Mouse (Mus musculus): ENCODE data around the gene Rnh1.

Rnh1 gene

DNA sequence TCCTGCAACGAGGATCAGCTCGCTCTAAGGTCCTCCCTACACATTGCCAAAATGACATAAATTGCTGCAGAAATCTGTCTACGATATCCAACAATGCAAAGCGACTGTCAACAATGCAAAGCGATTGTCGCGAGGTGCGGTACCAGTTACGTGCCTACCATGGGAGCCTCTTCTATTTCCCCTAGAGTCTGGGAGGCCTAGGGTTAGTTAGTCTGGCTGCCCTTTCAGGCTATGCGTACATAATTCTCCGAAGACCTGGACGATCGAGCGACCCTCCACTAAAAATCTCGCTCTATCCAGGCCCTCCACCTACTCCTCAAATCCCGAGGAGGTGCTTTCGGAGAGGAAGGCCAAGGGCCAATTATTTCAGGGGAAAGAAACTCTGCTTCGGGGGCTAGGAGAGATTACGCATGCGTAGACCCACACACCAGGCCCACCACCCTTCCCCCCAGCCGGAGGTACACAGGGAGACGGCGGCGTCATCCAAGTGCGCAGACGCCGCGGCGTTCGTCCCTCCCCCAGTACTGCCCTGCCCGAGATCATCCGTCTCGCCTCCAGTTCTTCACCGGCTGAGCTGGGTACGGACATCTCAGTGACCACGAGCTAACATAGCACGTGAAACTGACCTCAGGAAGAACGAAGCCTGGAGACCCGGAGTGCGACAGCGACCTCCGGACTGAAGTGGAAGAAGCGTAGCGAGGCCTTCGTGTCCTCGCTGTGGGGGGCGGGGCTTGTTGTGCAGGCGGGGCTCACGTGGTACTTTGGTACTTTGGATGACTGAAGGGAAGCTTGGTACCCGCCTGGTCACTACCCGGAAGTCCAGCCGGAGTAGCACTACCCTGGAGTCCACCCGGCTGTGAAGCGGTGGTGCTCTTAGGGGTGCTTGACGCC is at the start of gene Rnh1:
Gene Rnh1 (minus strand): TSS at position 742 of the 891 bp plus-strand sequence.
- peak; percentile 92 for DNase-seq

- no peak for DNase-seq
These were observed 49.4 kb upstream of the Rnh1 start for GRCm38 (mm10) chr7:141222126-141222467.

GRCm38 (mm10) chr7:141221249-141222125 is 48.8 kb upstream of the Rnh1 start:
- peak; percentile 99 for DNase-seq

DNA sequence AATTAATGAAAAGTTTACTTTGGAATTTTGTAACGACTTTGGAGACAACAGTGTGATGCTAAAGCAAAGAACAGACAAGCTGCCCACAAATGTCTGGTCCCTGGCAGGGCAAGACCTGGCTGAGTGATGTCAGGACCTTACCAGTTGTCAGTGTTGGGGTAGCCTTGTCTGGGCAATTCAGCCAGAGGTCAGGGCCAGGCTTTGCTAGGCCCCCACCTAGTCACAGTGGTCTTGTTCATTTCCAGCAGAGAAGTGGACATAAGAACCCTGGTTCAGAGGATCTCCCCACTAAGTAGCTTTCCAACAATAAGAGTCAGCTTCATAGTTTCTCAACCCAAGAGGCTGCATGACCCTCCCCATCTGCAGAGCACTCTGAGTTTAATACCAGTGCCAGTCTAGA is 47.7 kb upstream of the Rnh1 start:
- DNase-seq = no peak

- no peak for DNase-seq
These were observed 47.0 kb upstream of the Rnh1 start for GRCm38 (mm10) chr7:141219558-141220099.

DNA sequence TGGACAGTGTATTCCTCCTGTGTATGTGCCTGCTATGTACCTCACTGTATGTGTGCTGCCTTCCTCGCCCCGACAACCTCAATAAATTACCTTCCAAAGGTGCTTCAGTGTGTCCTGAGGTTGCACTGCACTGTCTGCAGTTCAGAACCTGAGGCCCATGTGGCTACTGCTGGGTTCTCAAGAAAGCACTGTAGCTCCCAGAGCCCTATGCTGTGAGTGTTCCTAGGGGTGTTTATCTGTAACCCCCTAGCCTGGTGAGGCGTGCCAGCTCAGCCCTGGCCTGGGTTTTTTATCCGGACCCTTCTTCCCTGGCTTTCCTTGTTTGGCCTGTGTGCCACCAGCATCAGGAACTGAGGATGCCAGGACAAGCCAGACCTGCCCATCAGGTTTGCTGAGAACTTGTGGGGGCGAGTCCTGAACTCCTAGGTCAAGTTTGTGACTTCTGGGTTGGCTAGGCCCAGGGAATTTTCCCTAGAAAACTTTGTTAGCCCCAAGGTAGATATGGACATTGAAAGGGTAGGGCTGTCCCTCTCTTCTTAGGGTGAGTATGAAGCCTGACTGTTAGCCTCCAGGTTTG is 46.0 kb upstream of the Rnh1 start:
- DNase-seq = no peak

- DNase-seq = no peak
These were observed 45.5 kb upstream of the Rnh1 start for GRCm38 (mm10) chr7:141218141-141218540.

GRCm38 (mm10) chr7:141217343-141218013 is 44.8 kb upstream of the Rnh1 start:
- DNase-seq = no peak

GRCm38 (mm10) chr7:141216894-141217293 is 44.2 kb upstream of the Rnh1 start:
- DNase-seq = no peak

DNA sequence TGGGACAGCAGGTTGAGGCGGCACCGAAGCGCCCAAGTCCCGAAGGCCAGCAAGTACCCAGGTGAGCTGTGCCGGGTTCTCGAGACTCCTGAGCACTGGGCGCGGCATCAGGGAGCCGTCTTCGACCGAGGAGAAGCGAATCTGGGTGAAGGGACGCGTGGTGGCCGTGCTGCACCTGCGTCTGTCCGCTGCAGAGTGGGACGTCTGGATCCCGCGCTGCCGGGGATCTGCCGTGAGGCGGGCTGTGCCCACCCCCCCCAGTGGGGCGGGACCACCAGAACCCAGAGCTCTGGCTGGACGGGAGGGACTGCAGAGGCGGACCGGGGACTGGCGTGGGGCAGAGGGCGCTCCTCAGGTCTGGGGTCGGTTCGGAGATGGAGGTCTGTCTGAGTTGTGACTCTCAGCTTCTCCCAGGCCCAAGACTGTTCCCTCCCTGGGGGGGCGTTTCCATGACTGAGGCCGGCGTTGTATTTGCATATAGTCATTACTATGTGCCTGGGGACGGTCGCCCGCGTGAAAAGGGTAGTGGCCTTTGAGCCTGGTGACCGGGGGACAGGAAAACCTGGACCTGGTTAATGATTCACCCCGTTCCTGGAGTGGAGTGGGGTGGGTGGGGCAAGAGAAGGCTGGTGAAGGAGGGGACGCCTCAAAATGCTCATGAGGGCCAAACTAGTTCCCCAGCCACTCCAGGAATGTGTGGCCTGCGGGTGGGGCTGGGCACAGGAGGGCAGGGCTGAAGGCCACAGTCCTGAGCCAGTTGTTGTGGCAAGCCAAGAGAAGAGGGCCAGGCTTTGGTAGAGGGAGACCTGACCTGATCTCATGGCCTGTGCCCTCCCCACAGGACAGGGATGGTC is 43.5 kb upstream of the Rnh1 start:
- DNase-seq = peak; percentile 98

DNA sequence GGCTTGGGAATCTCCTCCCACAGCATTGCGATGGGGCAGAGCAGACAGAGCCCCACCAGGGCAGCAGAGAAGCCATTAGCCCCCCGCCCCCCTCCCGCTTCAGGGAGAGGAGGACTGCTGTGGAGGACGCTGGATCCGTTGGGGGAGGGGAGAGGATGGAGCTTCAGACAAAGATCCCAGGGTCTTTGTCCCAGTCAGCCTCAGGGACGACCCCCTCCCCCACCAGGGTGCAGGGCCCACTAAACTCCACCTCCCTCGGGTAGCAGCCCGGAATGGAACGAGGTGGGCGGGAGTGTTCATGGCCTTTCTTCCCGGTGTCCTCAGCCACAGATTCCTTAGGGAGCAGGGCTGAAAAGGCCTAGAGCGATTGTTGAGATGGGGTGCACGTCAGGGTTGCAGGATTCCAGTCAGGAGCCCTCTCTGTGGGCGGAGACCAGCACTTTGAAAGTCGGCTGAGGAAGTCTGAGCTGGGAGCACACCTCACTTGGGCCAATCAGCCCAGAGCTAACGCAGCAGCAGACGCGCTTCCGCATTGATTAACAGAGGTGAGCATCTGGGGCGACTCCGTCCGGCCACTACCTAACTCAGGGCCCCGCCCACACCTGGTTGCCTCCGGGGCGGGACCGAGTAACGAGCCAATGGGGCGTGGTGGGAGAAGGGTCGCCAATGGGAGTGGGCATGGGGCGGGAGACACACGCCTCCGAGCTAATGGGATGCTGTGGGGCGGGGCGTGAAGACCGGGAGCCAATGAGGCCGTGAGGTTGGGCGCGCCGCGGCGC is 42.6 kb upstream of the Rnh1 start, which contains the start of gene Rassf7:
Gene Rassf7 (plus strand): TSS at position 760 of the 779 bp plus-strand sequence.
- DNase-seq = peak; percentile 99

GRCm38 (mm10) chr7:141214310-141214709 is 41.7 kb upstream of the Rnh1 start:
- no peak for DNase-seq

GRCm38 (mm10) chr7:141213605-141214235 is 41.1 kb upstream of the Rnh1 start, which contains the start of gene Lmntd2:
Lmntd2 (minus strand) TSS chr7:141214080.
- DNase-seq = no peak

DNA sequence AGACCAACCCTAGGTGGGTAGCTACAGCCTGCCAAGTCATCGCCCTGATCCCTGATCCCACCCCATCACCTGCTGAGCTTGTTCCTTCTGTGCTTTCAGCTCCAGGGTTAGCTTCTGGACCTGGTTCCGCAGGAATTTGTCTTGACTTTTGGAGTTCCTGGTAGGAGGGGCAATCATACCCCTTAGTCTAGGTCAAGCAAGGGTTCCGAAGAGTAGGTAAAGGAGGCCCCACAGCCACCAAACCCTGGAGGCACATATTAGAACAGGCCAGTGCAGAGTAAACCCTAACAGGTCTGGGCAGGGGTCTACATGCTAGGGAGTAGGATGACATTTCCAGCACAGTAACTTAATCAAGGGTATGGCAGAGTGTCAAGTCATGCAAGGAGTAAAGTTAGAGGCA is 40.5 kb upstream of the Rnh1 start:
- DNase-seq = no peak

GRCm38 (mm10) chr7:141210606-141211131 is 38.0 kb upstream of the Rnh1 start:
- DNase-seq = no peak

DNA sequence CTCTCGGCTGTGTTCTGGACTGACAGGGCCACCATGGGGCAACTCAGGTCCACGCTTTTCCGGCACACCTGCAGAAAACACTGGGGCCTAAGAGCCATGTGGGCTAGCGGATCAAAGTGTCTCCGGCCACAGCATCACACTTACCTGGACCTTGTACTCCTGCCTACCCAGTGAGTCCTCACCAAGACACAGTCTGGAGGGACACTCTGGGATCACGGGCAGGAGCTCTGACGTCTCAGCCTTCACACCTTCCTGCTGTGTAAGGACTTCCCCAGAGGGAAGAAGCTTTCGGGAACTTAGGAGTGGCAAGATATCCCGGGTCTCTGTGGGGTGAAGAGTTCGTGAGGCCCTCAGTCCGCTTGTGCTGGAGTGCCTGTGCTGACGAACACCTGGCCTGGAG is 37.5 kb upstream of the Rnh1 start:
- no peak for DNase-seq

GRCm38 (mm10) chr7:141209526-141209925 is 36.9 kb upstream of the Rnh1 start:
- DNase-seq = no peak

DNA sequence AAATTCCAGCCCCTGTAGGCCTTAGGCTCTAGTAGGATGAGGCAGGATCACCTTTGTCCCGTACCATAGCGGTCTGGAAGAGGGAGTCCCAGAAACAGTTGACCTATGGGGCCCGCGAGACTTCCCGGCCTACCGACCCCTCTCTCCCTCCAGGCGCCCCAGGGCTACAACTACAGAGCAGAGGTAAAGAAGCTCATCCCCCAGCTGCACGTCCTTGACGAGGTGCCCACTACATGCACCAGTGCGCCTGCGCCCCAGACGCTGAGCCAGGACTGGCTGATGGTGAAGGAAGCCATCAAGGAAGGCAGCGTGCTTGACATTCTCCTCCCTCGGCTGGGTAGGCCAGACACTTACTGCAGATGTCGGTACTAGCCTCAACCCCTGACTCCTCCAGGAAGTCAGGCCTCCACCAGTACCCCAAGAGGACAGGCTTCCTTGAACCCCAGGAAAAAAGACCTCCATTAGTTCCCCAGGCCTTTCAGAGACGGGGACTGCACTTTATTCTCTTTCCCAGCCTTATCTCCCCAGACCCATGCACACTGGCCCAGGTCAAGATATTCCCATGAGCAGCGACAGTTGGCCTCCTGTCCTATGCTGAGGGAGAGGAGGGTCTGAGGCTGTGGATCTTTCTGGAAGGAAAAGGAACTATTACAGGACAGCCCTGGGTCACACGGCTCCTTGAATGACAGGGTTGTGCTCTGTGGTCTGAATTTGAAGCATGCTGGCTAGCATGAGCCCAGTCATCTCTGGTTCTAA is 33.7 kb upstream of the Rnh1 start:
- no peak for DNase-seq

- no peak for DNase-seq
These were observed 32.8 kb upstream of the Rnh1 start for GRCm38 (mm10) chr7:141205504-141205903.
